Mouse (Mus musculus): ENCODE measurements around the gene Bcl9.
A peak's percentile ranks its signal among the peaks of the same experiment; 100 is the strongest.

The Bcl9 gene

GRCm38 (mm10) chr3:97230631-97231404 lies 66.9 kb downstream of the Bcl9 start:
- no peak for DNase-seq

- no peak for DNase-seq
Measured at GRCm38 (mm10) chr3:97228457-97228856, 69.3 kb downstream of the Bcl9 start.

- DNase-seq = no peak
Measured at GRCm38 (mm10) chr3:97228020-97228419, 69.7 kb downstream of the Bcl9 start.

DNA sequence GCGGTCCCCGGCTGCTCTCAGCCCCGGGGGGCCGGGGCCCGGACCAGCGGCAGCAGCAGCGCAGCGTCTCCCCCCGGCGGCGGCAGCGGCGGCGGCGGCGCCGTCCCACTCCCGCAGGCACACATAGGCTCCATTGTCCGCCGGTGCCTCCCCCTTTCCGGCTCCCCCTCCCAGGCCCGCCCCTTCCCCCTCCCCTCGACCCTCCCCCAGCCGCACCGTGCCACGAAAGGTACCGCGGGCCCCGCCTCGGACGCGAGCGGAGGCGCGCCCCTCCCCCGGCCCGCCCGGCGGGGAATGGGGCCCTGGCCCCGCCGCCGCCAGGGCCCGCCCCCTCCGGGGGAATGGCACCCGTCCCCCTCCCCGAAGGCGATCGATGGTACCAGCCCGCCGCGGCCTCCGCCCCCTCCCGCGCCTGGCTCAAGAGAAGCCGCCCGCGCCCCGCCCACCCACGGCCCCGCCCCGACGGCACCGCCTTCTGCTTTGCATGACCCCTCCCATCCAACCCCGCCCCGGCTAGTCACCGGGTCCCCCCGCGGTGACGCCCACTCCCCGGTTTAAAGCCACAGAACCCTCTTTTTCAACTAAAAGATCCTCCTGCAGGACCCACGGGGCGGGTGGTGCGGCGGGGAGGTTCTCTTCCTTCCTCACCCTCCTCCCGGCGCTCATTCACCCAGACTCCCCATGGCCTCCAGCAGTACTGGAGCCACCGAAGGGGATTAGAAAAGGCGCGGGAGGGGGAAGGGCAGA lies 70.3 kb downstream of the Bcl9 start:
- peak; percentile 95 to 96 for DNase-seq

DNA sequence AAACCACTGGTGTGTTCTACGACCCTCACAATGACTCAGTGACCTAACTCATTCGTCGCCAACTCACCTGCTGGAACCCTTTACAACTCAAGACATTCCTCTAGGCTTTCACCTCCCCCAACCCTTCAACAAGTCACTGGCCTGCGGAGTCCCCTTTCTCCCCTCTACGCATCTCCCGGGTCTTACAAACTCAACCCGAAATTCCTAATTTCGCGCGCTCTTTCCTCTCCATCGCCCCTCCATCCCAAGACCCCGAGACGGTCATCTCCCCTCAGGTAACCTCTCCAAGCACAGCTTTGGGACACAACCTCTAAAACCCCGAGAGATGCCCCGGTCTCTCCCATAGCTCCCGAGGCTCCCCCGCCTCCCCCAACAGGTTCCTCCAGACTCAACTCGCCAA lies 71.0 kb downstream of the Bcl9 start:
- no peak for DNase-seq

GRCm38 (mm10) chr3:97225231-97225630 lies 72.5 kb downstream of the Bcl9 start:
- no peak for DNase-seq

GRCm38 (mm10) chr3:97223261-97223660 lies 74.5 kb downstream of the Bcl9 start:
- no peak for DNase-seq

GRCm38 (mm10) chr3:97215526-97215925 lies 82.2 kb downstream of the Bcl9 start:
- no peak for DNase-seq

DNA sequence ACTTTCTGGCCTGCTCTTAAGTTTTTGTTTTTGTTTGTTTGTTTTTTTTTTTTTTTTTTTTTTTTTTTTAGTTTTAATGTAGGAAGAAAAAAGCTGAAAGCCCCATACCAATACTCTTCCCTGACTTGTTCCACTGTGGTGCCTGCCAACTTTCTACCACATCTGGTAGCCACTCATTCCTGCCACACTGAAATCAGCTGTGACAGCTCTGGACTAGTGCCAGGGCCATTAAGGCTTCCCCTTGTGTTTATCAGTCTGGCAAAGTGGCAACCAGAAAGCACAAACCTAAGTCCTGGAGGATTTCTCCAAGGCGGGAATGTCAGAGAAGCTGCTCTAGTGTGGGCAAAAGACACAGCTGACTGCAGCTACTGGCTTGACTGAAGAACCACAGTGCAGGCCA lies 83.3 kb downstream of the Bcl9 start:
- no peak for DNase-seq

DNA sequence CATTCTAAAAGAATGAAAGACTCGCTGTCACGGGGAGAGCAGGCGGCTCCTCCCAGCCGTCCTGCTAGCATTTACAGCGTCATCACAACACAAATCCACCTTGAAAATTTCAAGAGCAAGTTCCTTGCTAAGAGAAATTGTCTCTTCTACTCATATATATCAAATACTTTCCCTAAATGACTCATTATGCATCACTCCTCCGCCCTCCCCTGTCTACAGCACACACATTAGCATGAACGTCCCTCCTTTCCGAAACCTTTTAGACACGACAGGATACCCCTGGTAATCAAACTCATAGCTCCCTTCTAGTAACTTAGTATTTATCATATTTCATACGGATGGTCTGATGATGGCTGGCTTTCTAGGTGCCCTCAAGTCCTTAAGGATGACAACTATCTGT lies 83.8 kb downstream of the Bcl9 start:
- DNase-seq = no peak

GRCm38 (mm10) chr3:97211177-97211576 lies 86.5 kb downstream of the Bcl9 start:
- DNase-seq = no peak

GRCm38 (mm10) chr3:97209351-97209750 lies 88.4 kb downstream of the Bcl9 start:
- DNase-seq = no peak

DNA sequence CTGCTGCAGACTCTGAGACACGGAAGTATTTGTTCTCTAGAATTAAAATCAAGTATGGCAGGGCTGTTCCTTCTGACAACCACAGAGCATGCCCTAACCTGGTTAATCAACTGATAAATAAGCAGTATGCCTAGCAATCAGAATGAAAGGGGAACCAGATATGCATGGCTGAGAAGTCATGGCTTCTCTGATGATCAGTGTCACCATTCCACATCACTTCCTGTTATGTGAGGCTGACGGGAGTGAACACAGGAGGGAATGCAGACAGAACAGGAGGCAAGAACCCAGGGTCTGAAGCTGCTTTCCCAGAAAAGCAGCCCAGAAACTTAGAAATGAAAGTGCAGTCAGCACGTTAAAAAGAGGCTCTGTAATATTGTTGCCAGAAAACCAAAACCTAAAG lies 91.2 kb downstream of the Bcl9 start:
- no peak for DNase-seq

- no peak for DNase-seq
Measured at GRCm38 (mm10) chr3:97203880-97204279, 93.8 kb downstream of the Bcl9 start.

- peak; percentile 63 to 80 for DNase-seq
Measured at GRCm38 (mm10) chr3:97201943-97202342, 95.8 kb downstream of the Bcl9 start.

DNA sequence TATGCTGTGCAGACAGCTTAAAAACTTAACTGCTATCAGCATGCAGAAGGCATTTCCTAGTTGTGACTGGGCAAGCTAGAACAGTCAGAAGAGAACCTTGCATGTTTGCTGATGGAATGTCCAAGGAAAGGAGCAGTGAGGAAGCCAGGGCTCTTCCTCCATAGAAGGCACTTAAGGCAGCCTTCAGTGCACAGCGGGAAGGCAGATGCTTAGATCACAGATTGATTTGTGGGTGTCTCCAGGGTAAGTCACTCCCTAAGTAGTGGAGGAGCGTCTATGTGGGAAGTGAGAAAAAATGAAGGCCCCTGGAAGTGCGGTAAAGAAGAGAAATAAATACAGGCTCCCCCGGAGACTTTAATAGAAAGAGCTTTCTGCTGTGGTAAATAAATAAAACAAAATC lies 98.5 kb downstream of the Bcl9 start:
- DNase-seq = no peak

GRCm38 (mm10) chr3:97196571-97196970 lies 101.1 kb downstream of the Bcl9 start:
- DNase-seq = no peak

GRCm38 (mm10) chr3:97185098-97185860 lies 112.4 kb downstream of the Bcl9 start:
- DNase-seq = peak; percentile 71 to 80

GRCm38 (mm10) chr3:97183810-97184209 lies 113.9 kb downstream of the Bcl9 start:
- no peak for DNase-seq

GRCm38 (mm10) chr3:97180527-97180926 lies 117.2 kb downstream of the Bcl9 start:
- no peak for DNase-seq

DNA sequence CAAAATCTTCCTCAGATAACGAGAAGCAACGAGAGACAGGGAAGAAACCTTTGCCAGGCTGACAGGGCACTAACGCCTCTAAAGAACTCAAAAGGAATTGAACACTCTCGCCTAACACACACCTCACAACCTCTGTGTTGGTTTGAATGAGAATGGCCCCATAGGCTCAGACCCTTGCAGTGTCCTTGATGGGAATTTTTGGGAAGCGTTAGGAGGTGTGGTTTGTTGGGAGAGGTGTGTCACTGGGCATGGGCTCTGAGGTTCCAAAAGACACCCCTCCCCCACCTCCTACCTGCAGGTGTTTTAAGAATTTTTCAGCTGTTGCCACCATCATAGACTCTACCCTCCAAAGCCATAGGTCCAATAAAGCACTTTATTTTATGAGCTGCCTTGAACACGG lies 118.8 kb downstream of the Bcl9 start:
- DNase-seq = no peak

GRCm38 (mm10) chr3:97172632-97173031 lies 125.1 kb downstream of the Bcl9 start:
- DNase-seq = no peak

GRCm38 (mm10) chr3:97172231-97172630 lies 125.5 kb downstream of the Bcl9 start:
- DNase-seq = no peak

- no peak for DNase-seq
Measured at GRCm38 (mm10) chr3:97171531-97171930, 126.2 kb downstream of the Bcl9 start.
